In genomic region chr11:98509434-98509833, GRCm38 (mm10) we compare ENCODE assay signal across 8 mouse cellular contexts. TPM values are rescaled to one million over a fixed set of nuclear protein-coding genes. Genes with fewer than 3 reads are reported as not detected.
DNase-seq lines count a peak whose midpoint lies in the region; TF ChIP-seq lines count a peak whose summit lies in the region.
"Had no signal": no experiment of that assay in that cellular context is flagged by ENCODE, and none has a peak within 500 bp of the region (broad histone marks: within the 10 kb centered on the region; RNA-seq: fewer than 3 reads in every experiment).

No protein-coding gene starts in this region.

- TF ChIP-seq CTCF in lung, adult 2 months (IDR thresholded peaks at IDR 0.05; ENCODE audit: insufficient read depth, low read length): no peak

- WGBS in lung, adult 2 months: 48% methylated on average over 7 of the region's 7 CpGs

- no peaks in the 10 kb centered on the region for H3K4me1 ChIP-seq in lung, adult 2 months (ENCODE audit: control insufficient read depth, insufficient read depth, low read length)

- H3K4me3 ChIP-seq in lung, adult 2 months (replicated peaks; ENCODE audit: extremely low read depth, low read depth, low read length): no peak overlapping the region

- intact Hi-C loops in gastrocnemius, postnatal 36 days (cut with DNase I): no loop called here

- TF ChIP-seq POLR2A in lung, adult 2 months (IDR thresholded peaks at IDR 0.05; ENCODE audit: borderline replicate concordance, extremely low read depth, low read depth, low read length): no peak

- DNase-seq in lung, adult 18-20 months: peak; percentile 41 to 48
- DNase-seq in lung, adult 2 months: no peak
- peak; percentile 11 to 27 for DNase-seq in gastrocnemius, postnatal 36 days
- peak; percentile 34 to 39 for DNase-seq in layer of hippocampus, postnatal 10 days (ENCODE audit: low spot score in 2 of 2)
- peak; percentile 61 for DNase-seq in right cerebral cortex, postnatal 4 days
- no peak for DNase-seq in ovary, postnatal 10 days (ENCODE audit: low spot score)
- no peak for DNase-seq in thymus, adult 18-20 months
- DNase-seq: liver, postnatal 0 days had no signal

RNA-seq across cellular contexts. Expression of gene Ikzf3, which starts 36.4 kb away (rescaled TPM):
- polyA plus RNA-seq in lung, adult 2 months (2012; rRNA removed): 6.4 and 10.1 TPM in 2 replicates
- total RNA-seq in gastrocnemius, postnatal 36 days (2021): 1 to 10 TPM in 1 of 2 experiments, not detected in 1; 1.3 TPM
- not detected for total RNA-seq in layer of hippocampus, postnatal 10 days (2021)

RNA-seq across cellular contexts. Expression of gene Zpbp2, which starts 41.5 kb away (rescaled TPM):
- 0.34 TPM in 1 of 2 replicates, not detected in the other for polyA plus RNA-seq in lung, adult 2 months (2012; rRNA removed)
- not detected for total RNA-seq in gastrocnemius, postnatal 36 days (2021)
- not detected for total RNA-seq in layer of hippocampus, postnatal 10 days (2021)

Comparison
In these comparisons a context has a peak if more than half of its experiments do, and no peak if none do; other contexts are left out.
1. DNase-seq: peak in lung, adult 18-20 months (2 of 2), gastrocnemius, postnatal 36 days (2 of 2), layer of hippocampus, postnatal 10 days (2 of 2) and right cerebral cortex, postnatal 4 days (single experiment); none in lung, adult 2 months (single experiment), ovary, postnatal 10 days (single experiment) and thymus, adult 18-20 months (0 of 2).